Mouse (Mus musculus) liver, embryonic 14.5 days (tissue): ENCODE results near the gene Abhd17c. TPM values are rescaled to one million over a fixed set of nuclear protein-coding genes. Genes with fewer than 3 reads are reported as not detected.
A peak's percentile ranks its signal among the peaks of the same experiment; 100 is the strongest.

Source experiments
- ATAC-seq: fragments of 200-750 bp; cut with Nextera tagmentation; 2 replicates; pipeline ENCODE4 v1.8.0; 2017; ENCODE audit warnings: moderate number of reproducible peaks, mild to moderate bottlenecking, moderate library complexity; ENCODE audit not compliant: insufficient read depth
- DNase-seq, 3 experiments: peaks; one replicate each; pipeline ENCODE4 v3.0.0-alpha.2; 2012 to 2013; ENCODE audit warnings: low read depth in 3 of 3, low spot score in 3 of 3
- H3K27ac ChIP-seq: fragments of 300-500 bp; sonication (generic); 2 replicates; pipeline ENCODE4 v1.5.1; 2014; ENCODE audit warnings: moderate library complexity, mild to moderate bottlenecking, control low read depth, inconsistent platforms
- H3K27me3 ChIP-seq: fragments of 300-500 bp; sonication (generic); 2 replicates; pipeline ENCODE4 v1.6.1; 2014; ENCODE audit warnings: mild to moderate bottlenecking, low read length, moderate library complexity; ENCODE audit not compliant: control insufficient read depth, insufficient read depth
- H3K36me3 ChIP-seq: fragments of 300-500 bp; sonication (generic); replicated peaks from 2 replicates; pipeline ENCODE4 v1.6.1; 2014; ENCODE audit warnings: low read depth; ENCODE audit not compliant: control insufficient read depth, insufficient read depth
- H3K4me1 ChIP-seq, 2 experiments: fragments of 200-500 bp in 1 of 2; fragments of 300-500 bp in 1 of 2; sonication (generic) in 1 of 2; replicated peaks; 2 replicates each; pipeline ENCODE4 v1.6.1; 2012 to 2014; ENCODE audit warnings: antibody characterized with exemption in 1 of 2, inconsistent platforms in 1 of 2, low read length in 1 of 2; ENCODE audit not compliant: control insufficient read depth in 2 of 2, insufficient read depth in 2 of 2
- H3K4me2 ChIP-seq: fragments of 300-500 bp; sonication (generic); 2 replicates; pipeline ENCODE4 v1.6.1; 2014; ENCODE audit warnings: low read depth, mild to moderate bottlenecking, control low read depth, moderate library complexity
- H3K4me3 ChIP-seq, 2 experiments: fragments of 200-500 bp in 1 of 2; fragments of 300-500 bp in 1 of 2; sonication (generic) in 1 of 2; 2 replicates each; pipeline ENCODE4 v1.5.1; 2012 to 2014; ENCODE audit warnings: low read depth in 2 of 2, low read length in 2 of 2, mild to moderate bottlenecking in 2 of 2, control low read depth in 1 of 2, inconsistent platforms in 1 of 2, moderate library complexity in 1 of 2; ENCODE audit not compliant: insufficient read depth in 1 of 2
- H3K9ac ChIP-seq: fragments of 300-500 bp; sonication (generic); replicated peaks from 2 replicates; pipeline ENCODE4 v1.6.1; 2014; ENCODE audit warnings: mild to moderate bottlenecking, control low read depth, moderate library complexity
- H3K9me3 ChIP-seq: fragments of 300-500 bp; sonication (generic); 2 replicates; pipeline ENCODE4 v1.6.1; 2016; ENCODE audit warnings: low read length, mixed read lengths; ENCODE audit not compliant: control insufficient read depth
- CTCF ChIP-seq: IDR thresholded peaks from 2 replicates; pipeline ENCODE4 v1.5.1; 2016; ENCODE audit warnings: antibody characterized with exemption, low read depth, control low read depth
- EP300 ChIP-seq: IDR thresholded peaks from 2 replicates; pipeline ENCODE4 v1.6.1; 2016; ENCODE audit warnings: antibody characterized with exemption, low read depth
- WGBS: fragments of 180-500 bp; shearing (Covaris S2); extraction: QIAGEN DNeasy Blood & Tissue Kit; methylation state at CpG from one replicate; pipeline ENCODE4 v1.1.7; 2014; ENCODE audit not compliant: insufficient replicate concordance; 5-methylcytosine and 5-hydroxymethylcytosine counted together
- polyA plus RNA-seq, 2 experiments: library from polyadenylated mRNA; depleted of rRNA in 1 of 2; stranded (reverse) in 1 of 2; unstranded in 1 of 2; fragments of >200 nt; fragmentation: Nextera tagmentation in 1 of 2; extraction: Ambion mirVana in 1 of 2; gene quantifications; 2 replicates each; pipeline versions ENCODE4 v1.2.1 to v1.2.3; 2012 to 2014

Abhd17c gene
- polyA plus RNA-seq, 2 experiments = 13.0 to 15.1 TPM

DNA sequence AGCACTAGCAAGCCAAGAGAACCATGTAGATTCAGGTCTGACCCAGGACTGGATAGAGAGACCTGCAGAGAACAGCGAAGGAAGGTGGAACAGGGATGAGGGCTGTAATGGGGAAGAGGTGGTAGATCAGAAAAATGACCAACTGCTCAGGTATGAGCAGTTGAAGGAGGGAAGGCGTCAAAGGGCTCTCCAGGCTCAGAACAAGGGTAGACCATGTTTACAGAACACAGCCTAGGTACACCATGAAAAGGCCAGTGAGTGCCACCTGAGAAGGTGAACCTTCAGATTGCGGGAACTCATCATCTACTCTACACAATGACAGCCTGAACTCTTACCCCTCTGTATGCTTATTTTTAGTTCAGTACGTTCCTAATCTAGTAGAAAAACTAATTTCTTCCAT is 9.5 kb downstream of the Abhd17c start:
- Histone ChIP-seq H3K4me2 (no peak overlapping the region), H3K36me3 (no peaks in the 10 kb centered on the region), H3K4me1 (peaks cover 4 to 59% of the 10 kb centered on the region in 2 experiments; a peak in 3 of 4 replicates), H3K9ac (no peak overlapping the region), H3K27ac (no peak overlapping the region), H3K9me3 (no peaks in the 10 kb centered on the region), H3K27me3 (no peaks in the 10 kb centered on the region), H3K4me3 (no peak overlapping the region)
- TF ChIP-seq CTCF (no peak), EP300 (no peak)
- WGBS = 72% methylated on average over 4 of the region's 4 CpGs
- DNase-seq (no peak), ATAC-seq (no peak)

DNA sequence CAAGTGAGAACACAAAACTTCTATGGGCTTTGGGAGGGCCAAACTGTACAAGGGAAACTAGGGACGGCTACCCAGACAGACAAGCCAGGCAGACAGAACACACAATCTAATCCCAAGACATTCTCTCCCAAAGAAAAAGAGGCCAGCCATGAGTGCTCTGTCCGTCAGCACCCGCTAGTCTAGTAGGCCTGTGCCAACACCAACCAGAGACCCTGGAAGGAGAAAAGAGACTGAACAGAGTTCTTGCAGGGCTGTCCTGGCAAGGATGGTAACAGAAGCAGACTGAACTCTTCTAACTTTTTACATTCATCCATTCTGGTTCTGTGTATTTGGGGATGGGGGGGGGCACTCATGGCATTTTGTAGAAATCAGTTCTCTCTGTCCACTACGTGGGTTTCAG is 12.1 kb downstream of the Abhd17c start:
- Histone ChIP-seq H3K27ac (no peak overlapping the region), H3K4me2 (no peak overlapping the region), H3K4me1 (peaks cover 4 to 54% of the 10 kb centered on the region in 2 experiments; a peak in 3 of 4 replicates), H3K9ac (no peak overlapping the region), H3K4me3 (no peak overlapping the region), H3K9me3 (no peaks in the 10 kb centered on the region), H3K27me3 (no peaks in the 10 kb centered on the region), H3K36me3 (no peaks in the 10 kb centered on the region)
- ATAC-seq = no peak
- WGBS = 66% methylated on average over 4 of the region's 4 CpGs
- DNase-seq = no peak
- no peak for TF ChIP-seq CTCF

DNA sequence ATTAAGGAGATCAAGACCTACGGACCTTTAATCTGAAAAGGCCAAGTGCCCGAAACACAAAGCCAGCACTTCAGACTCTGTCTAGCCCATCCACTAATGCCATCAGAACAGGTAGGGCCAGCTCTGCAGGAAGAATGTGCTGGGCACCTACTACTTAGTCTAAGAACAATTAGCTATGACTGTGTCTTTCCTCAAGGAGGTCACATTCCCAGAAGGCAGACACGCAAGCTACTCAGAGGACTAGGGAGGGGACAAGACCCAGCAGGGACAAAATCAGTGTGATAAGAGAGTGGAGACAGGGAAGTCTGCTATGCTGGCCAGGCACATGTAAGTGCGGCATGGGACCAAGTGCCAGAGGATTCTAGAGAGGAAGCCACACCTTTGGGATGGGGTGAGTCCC is 13.0 kb downstream of the Abhd17c start:
- H3K4me2 ChIP-seq = no peak overlapping the region
- no peak overlapping the region for H3K9ac ChIP-seq
- no peaks in the 10 kb centered on the region for H3K36me3 ChIP-seq
- H3K4me3 ChIP-seq = no peak overlapping the region
- TF ChIP-seq CTCF (no peak), EP300 (no peak)
- DNase-seq = no peak
- H3K4me1 ChIP-seq = peaks cover 4 to 46% of the 10 kb centered on the region in 2 experiments; a peak in 3 of 4 replicates
- H3K9me3 ChIP-seq = no peaks in the 10 kb centered on the region
- H3K27me3 ChIP-seq = no peaks in the 10 kb centered on the region
- no peak overlapping the region for H3K27ac ChIP-seq
- WGBS = 71% methylated on average over 4 of the region's 4 CpGs
- ATAC-seq = no peak

DNA sequence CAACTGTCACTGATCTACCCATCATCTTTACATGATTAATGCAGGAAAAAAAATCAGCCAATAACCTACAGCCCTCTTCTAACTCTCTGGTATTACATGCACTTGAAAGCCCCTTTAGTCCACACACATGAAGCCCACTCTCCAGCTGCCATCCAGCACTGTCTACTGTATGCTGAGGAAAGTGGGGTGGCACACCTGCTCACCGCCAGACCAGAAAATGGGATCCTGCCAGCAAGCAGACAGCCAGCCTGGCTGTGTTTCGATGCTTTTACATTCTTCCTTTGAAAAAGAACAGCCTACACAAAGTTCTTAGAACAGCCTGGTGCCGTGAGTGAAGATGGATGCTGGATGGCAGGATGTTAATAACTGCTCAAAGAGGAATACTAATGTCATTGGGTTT is 13.9 kb downstream of the Abhd17c start:
- TF ChIP-seq EP300 (no peak), CTCF (no peak)
- H3K4me2 ChIP-seq = no peak overlapping the region
- no peak for ATAC-seq
- H3K36me3 ChIP-seq = no peaks in the 10 kb centered on the region
- 68% methylated on average over 3 of the region's 3 CpGs for WGBS
- H3K4me3 ChIP-seq = no peak overlapping the region
- no peaks in the 10 kb centered on the region for H3K9me3 ChIP-seq
- peaks cover 0 to 39% of the 10 kb centered on the region in 2 experiments; a peak in 2 of 4 replicates for H3K4me1 ChIP-seq
- H3K9ac ChIP-seq = no peak overlapping the region
- H3K27ac ChIP-seq = no peak overlapping the region
- no peak for DNase-seq
- no peaks in the 10 kb centered on the region for H3K27me3 ChIP-seq

DNA sequence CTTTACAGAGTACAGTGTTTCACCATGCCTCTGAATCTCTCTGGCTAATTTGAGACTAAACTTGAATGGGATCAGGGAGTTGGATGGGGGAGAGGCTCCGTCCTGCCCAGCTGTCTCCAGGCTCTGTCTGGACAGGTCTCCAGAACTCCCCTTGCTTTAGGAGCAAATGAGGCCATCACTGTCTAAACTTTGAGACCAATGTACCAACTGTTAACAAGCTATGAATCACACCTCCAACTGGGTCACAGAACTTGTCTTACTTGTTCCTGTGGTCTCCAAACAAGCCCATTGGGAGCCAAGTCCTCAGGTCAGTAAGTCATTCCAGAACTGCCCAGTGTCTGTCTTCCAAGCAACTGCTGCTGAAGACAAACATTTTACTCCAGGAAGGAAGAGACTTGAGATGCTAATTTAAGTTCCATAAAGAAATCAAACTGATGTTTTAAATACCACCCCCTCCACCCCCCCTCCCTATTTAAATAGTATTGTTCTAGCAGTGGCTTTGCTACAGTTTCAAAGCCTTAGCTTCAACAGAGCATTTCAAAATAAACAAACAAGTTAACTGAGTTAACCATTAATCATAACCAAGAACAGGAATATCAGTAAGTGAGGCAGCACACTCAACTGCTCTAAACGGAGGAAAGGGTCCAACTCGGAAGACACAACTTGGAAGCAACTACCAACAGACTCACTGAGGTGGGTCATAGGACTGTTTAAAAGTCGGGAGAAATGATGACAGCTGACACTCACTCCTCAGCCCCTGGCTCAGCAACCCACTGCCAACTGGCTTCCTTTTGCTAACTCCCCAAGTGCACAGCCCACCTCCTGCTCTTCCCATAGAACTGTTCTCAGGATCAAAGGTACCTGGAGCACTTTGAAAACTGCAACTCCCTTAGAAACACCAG is 15.6 kb downstream of the Abhd17c start:
- H3K4me3 ChIP-seq = no peak overlapping the region
- DNase-seq = no peak
- WGBS = 60% methylated on average over 4 of the region's 4 CpGs
- TF ChIP-seq CTCF = no peak
- no peak for TF ChIP-seq EP300
- no peaks in the 10 kb centered on the region for H3K36me3 ChIP-seq
- no peaks in the 10 kb centered on the region for H3K27me3 ChIP-seq
- H3K4me2 ChIP-seq = peak overlapping the region; percentile 22
- ATAC-seq = no peak
- H3K4me1 ChIP-seq = peaks cover 0 to 36% of the 10 kb centered on the region in 2 experiments; a peak in 2 of 4 replicates
- H3K27ac ChIP-seq = no peak overlapping the region
- no peak overlapping the region for H3K9ac ChIP-seq
- H3K9me3 ChIP-seq = no peaks in the 10 kb centered on the region
